Mouse (Mus musculus): ENCODE measurements around the gene Dclk1. TPM values are rescaled to one million over a fixed set of nuclear protein-coding genes. Genes with fewer than 3 reads are reported as not detected.

Dclk1 gene
- total and polyA plus RNA-seq, 3 experiments, result 0.55 TPM; not detected in 2

- H3K9me3 ChIP-seq (replicated peaks), result peaks cover 21% of the 10 kb centered on the region
- DNase-seq (ENCODE audit: low spot score), result no peak
- no peaks in the 10 kb centered on the region for H3K4me1 ChIP-seq (ENCODE audit: insufficient read depth, low read depth, low read length)
- H3K27me3 ChIP-seq (ENCODE audit: insufficient read depth, low read length), result no peaks in the 10 kb centered on the region
- no peak for ATAC-seq (ENCODE audit: extremely low read depth, insufficient number of reproducible peaks, low FRiP score, poor library complexity, severe bottlenecking)
- TF ChIP-seq GATA1 (IDR thresholded peaks at IDR 0.05; ENCODE audit: borderline replicate concordance, low read length) (no peak), TAL1 (conservative IDR thresholded peaks at IDR 0.05; ENCODE audit: low read depth, low read length) (no peak)
- no peak overlapping the region for H3K4me3 ChIP-seq (ENCODE audit: low read depth, low read length)
- no peaks in the 10 kb centered on the region for H3K36me3 ChIP-seq (replicated peaks)
These were observed 207.0 kb downstream of the Dclk1 start for GRCm38 (mm10) chr3:55449148-55449547.

- ATAC-seq (ENCODE audit: extremely low read depth, insufficient number of reproducible peaks, low FRiP score, poor library complexity, severe bottlenecking), result no peak
- no peak for DNase-seq (ENCODE audit: low spot score)
- H3K9me3 ChIP-seq (replicated peaks), result peaks cover 22% of the 10 kb centered on the region
- no peaks in the 10 kb centered on the region for H3K27me3 ChIP-seq (ENCODE audit: insufficient read depth, low read length)
- no peak overlapping the region for H3K4me3 ChIP-seq (ENCODE audit: low read depth, low read length)
- H3K4me1 ChIP-seq (ENCODE audit: insufficient read depth, low read depth, low read length), result no peaks in the 10 kb centered on the region
- no peaks in the 10 kb centered on the region for H3K36me3 ChIP-seq (replicated peaks)
- no peak for TF ChIP-seq CTCF (IDR thresholded peaks at IDR 0.05; ENCODE audit: low read depth, low read length)
- no peak for TF ChIP-seq GATA1 (IDR thresholded peaks at IDR 0.05; ENCODE audit: borderline replicate concordance, low read length)
- no peak for TF ChIP-seq POLR2AphosphoS5 (IDR thresholded peaks at IDR 0.05; ENCODE audit: insufficient replicate concordance, low read depth, low read length)
- TF ChIP-seq TAL1 (conservative IDR thresholded peaks at IDR 0.05; ENCODE audit: low read depth, low read length), result no peak
- TF ChIP-seq GATA2 (IDR thresholded peaks at IDR 0.05; ENCODE audit: borderline replicate concordance, low read depth, low read length), result no peak
These were observed 208.9 kb downstream of the Dclk1 start for GRCm38 (mm10) chr3:55451035-55451434.

- H3K27me3 ChIP-seq (ENCODE audit: insufficient read depth, low read length), result no peaks in the 10 kb centered on the region
- no peak for DNase-seq (ENCODE audit: low spot score)
- H3K4me3 ChIP-seq (ENCODE audit: low read depth, low read length), result no peak overlapping the region
- no peaks in the 10 kb centered on the region for H3K4me1 ChIP-seq (ENCODE audit: insufficient read depth, low read depth, low read length)
- H3K36me3 ChIP-seq (replicated peaks), result no peaks in the 10 kb centered on the region
- TF ChIP-seq CTCF (IDR thresholded peaks at IDR 0.05; ENCODE audit: low read depth, low read length), result no peak
- no peak for TF ChIP-seq GATA2 (IDR thresholded peaks at IDR 0.05; ENCODE audit: borderline replicate concordance, low read depth, low read length)
- TF ChIP-seq GATA1 (IDR thresholded peaks at IDR 0.05; ENCODE audit: borderline replicate concordance, low read length), result no peak
- ATAC-seq (ENCODE audit: extremely low read depth, insufficient number of reproducible peaks, low FRiP score, poor library complexity, severe bottlenecking), result no peak
- peaks cover 26% of the 10 kb centered on the region for H3K9me3 ChIP-seq (replicated peaks)
These were observed 209.7 kb downstream of the Dclk1 start for GRCm38 (mm10) chr3:55451877-55452276.

- peaks cover 25% of the 10 kb centered on the region for H3K9me3 ChIP-seq (replicated peaks)
- ATAC-seq (ENCODE audit: extremely low read depth, insufficient number of reproducible peaks, low FRiP score, poor library complexity, severe bottlenecking) (no peak), DNase-seq (ENCODE audit: low spot score) (no peak)
- H3K4me1 ChIP-seq (ENCODE audit: insufficient read depth, low read depth, low read length), result no peaks in the 10 kb centered on the region
- H3K4me3 ChIP-seq (ENCODE audit: low read depth, low read length), result no peak overlapping the region
- no peaks in the 10 kb centered on the region for H3K27me3 ChIP-seq (ENCODE audit: insufficient read depth, low read length)
- TF ChIP-seq GATA2 (IDR thresholded peaks at IDR 0.05; ENCODE audit: borderline replicate concordance, low read depth, low read length) (no peak), CTCF (IDR thresholded peaks at IDR 0.05; ENCODE audit: low read depth, low read length) (no peak), POLR2AphosphoS5 (IDR thresholded peaks at IDR 0.05; ENCODE audit: insufficient replicate concordance, low read depth, low read length) (no peak), TAL1 (conservative IDR thresholded peaks at IDR 0.05; ENCODE audit: low read depth, low read length) (no peak), GATA1 (IDR thresholded peaks at IDR 0.05; ENCODE audit: borderline replicate concordance, low read length) (no peak)
- H3K36me3 ChIP-seq (replicated peaks), result no peaks in the 10 kb centered on the region
These were observed 210.3 kb downstream of the Dclk1 start for GRCm38 (mm10) chr3:55452464-55452863.

- H3K9me3 ChIP-seq (replicated peaks), result peaks cover 29% of the 10 kb centered on the region
- DNase-seq (ENCODE audit: low spot score), result no peak
- no peak for ATAC-seq (ENCODE audit: extremely low read depth, insufficient number of reproducible peaks, low FRiP score, poor library complexity, severe bottlenecking)
- TF ChIP-seq GATA2 (IDR thresholded peaks at IDR 0.05; ENCODE audit: borderline replicate concordance, low read depth, low read length), result no peak
- TF ChIP-seq CTCF (IDR thresholded peaks at IDR 0.05; ENCODE audit: low read depth, low read length), result no peak
- TF ChIP-seq POLR2AphosphoS5 (IDR thresholded peaks at IDR 0.05; ENCODE audit: insufficient replicate concordance, low read depth, low read length), result no peak
- no peak for TF ChIP-seq GATA1 (IDR thresholded peaks at IDR 0.05; ENCODE audit: borderline replicate concordance, low read length)
- TF ChIP-seq TAL1 (conservative IDR thresholded peaks at IDR 0.05; ENCODE audit: low read depth, low read length), result no peak
- H3K4me1 ChIP-seq (ENCODE audit: insufficient read depth, low read depth, low read length), result no peaks in the 10 kb centered on the region
- no peak overlapping the region for H3K4me3 ChIP-seq (ENCODE audit: low read depth, low read length)
- H3K27me3 ChIP-seq (ENCODE audit: insufficient read depth, low read length), result no peaks in the 10 kb centered on the region
- H3K36me3 ChIP-seq (replicated peaks), result no peaks in the 10 kb centered on the region
These were observed 218.9 kb downstream of the Dclk1 start for GRCm38 (mm10) chr3:55461092-55461491.

- H3K4me1 ChIP-seq (ENCODE audit: insufficient read depth, low read depth, low read length), result no peaks in the 10 kb centered on the region
- no peaks in the 10 kb centered on the region for H3K36me3 ChIP-seq (replicated peaks)
- peaks cover 22% of the 10 kb centered on the region for H3K9me3 ChIP-seq (replicated peaks)
- H3K27me3 ChIP-seq (ENCODE audit: insufficient read depth, low read length), result no peaks in the 10 kb centered on the region
- DNase-seq (ENCODE audit: low spot score) (no peak), ATAC-seq (ENCODE audit: extremely low read depth, insufficient number of reproducible peaks, low FRiP score, poor library complexity, severe bottlenecking) (no peak)
- no peak for TF ChIP-seq POLR2AphosphoS5 (IDR thresholded peaks at IDR 0.05; ENCODE audit: insufficient replicate concordance, low read depth, low read length)
- TF ChIP-seq CTCF (IDR thresholded peaks at IDR 0.05; ENCODE audit: low read depth, low read length), result no peak
- no peak for TF ChIP-seq GATA2 (IDR thresholded peaks at IDR 0.05; ENCODE audit: borderline replicate concordance, low read depth, low read length)
- H3K4me3 ChIP-seq (ENCODE audit: low read depth, low read length), result no peak overlapping the region
These were observed 219.8 kb downstream of the Dclk1 start for GRCm38 (mm10) chr3:55461685-55462655.
